Mouse (Mus musculus): ENCODE data around the gene Slc45a1. TPM values are rescaled to one million over a fixed set of nuclear protein-coding genes. Genes with fewer than 3 reads are reported as not detected.

The Slc45a1 gene
- polyA plus RNA-seq, 1 experiment from 2014 or later: 0.30 TPM

GRCm38 (mm10) chr4:150583777-150584135 is 68.2 kb downstream of the Slc45a1 start:
- Histone ChIP-seq H3K27me3 (no peaks in the 10 kb centered on the region), H3K4me1 (peaks cover 76% of the 10 kb centered on the region), H3K4me3 (replicated peaks) (no peak overlapping the region), H3K36me3 (peaks cover 14% of the 10 kb centered on the region), H3K9ac (0 out of 2 replicates have a peak overlapping the region, but pooled peaks have one; percentile 4), H3K4me2 (peak overlapping the region; percentile 42), H3K9me3 (replicated peaks) (no peaks in the 10 kb centered on the region), H3K27ac (peak overlapping the region; percentile 93)
- 19% methylated on average over 3 of the region's 3 CpGs for WGBS
- ATAC-seq (replicated peaks; ENCODE audit: low FRiP score): peak; percentile 67

GRCm38 (mm10) chr4:150582966-150583776 is 68.8 kb downstream of the Slc45a1 start:
- Histone ChIP-seq H3K36me3 (peaks cover 18% of the 10 kb centered on the region), H3K27me3 (no peaks in the 10 kb centered on the region), H3K4me3 (replicated peaks) (no peak overlapping the region), H3K9ac (0 out of 2 replicates have a peak overlapping the region, but pooled peaks have one; percentile 4), H3K9me3 (replicated peaks) (no peaks in the 10 kb centered on the region), H3K4me2 (peak overlapping the region; percentile 42), H3K27ac (peak overlapping the region; percentile 93), H3K4me1 (peaks cover 73% of the 10 kb centered on the region)
- WGBS: 7% methylated on average over 13 of the region's 13 CpGs
- ATAC-seq (replicated peaks; ENCODE audit: low FRiP score): peak; percentile 76

GRCm38 (mm10) chr4:150581931-150582723 is 69.8 kb downstream of the Slc45a1 start:
- H3K9me3 ChIP-seq (replicated peaks): no peaks in the 10 kb centered on the region
- no peak for ATAC-seq (replicated peaks; ENCODE audit: low FRiP score)
- WGBS: 50% methylated on average over 10 of the region's 10 CpGs
- H3K4me2 ChIP-seq: no peak overlapping the region
- H3K27me3 ChIP-seq: no peaks in the 10 kb centered on the region
- H3K9ac ChIP-seq: no peak overlapping the region
- H3K4me3 ChIP-seq (replicated peaks): no peak overlapping the region
- H3K4me1 ChIP-seq: peaks cover 63% of the 10 kb centered on the region
- H3K27ac ChIP-seq: peak overlapping the region; percentile 93
- H3K36me3 ChIP-seq: peaks cover 22% of the 10 kb centered on the region

Other genes starting within 250 kb of the Slc45a1 start
- 29.3 and 34.2 TPM in 2 replicates for gene Errfi1, start 201.7 kb upstream of the Slc45a1 start, polyA plus RNA-seq (2015; fragmentation: Nextera tagmentation; extraction: Ambion mirVana)

All from kidney, embryonic 15.5 days (tissue).